Mouse (Mus musculus): ENCODE data around the gene Grb10.

- TF ChIP-seq CTCF (IDR thresholded peaks at IDR 0.05; ENCODE audit: low read depth, low read length) = no peak
- TF ChIP-seq TAL1 (conservative IDR thresholded peaks at IDR 0.05; ENCODE audit: low read depth, low read length) = no peak
- no peak for TF ChIP-seq GATA2 (IDR thresholded peaks at IDR 0.05; ENCODE audit: borderline replicate concordance, low read depth, low read length)
These were observed 615 bp upstream of the Grb10 start for GRCm38 (mm10) chr11:12039098-12039497.
